Mouse (Mus musculus) liver, postnatal 0 days (tissue): ENCODE results near the gene Zfp423. TPM values are rescaled to one million over a fixed set of nuclear protein-coding genes. Genes with fewer than 3 reads are reported as not detected.
A peak's percentile ranks its signal among the peaks of the same experiment; 100 is the strongest.

Experiments
- ATAC-seq: fragments of 200-750 bp; cut with Nextera tagmentation; 2 replicates; pipeline ENCODE4 v1.8.0; 2017; ENCODE audit warnings: mild to moderate bottlenecking, moderate library complexity
- DNase-seq: peaks from one replicate; pipeline ENCODE4 v3.0.0-alpha.2; 2016
- H3K27ac ChIP-seq: fragments of 300-500 bp; sonication (generic); 2 replicates; pipeline ENCODE4 v1.5.1; 2014; ENCODE audit warnings: antibody characterized with exemption, moderate library complexity, mild to moderate bottlenecking, low read depth
- H3K27me3 ChIP-seq: fragments of 300-500 bp; sonication (generic); 2 replicates; pipeline ENCODE4 v1.6.1; 2014; ENCODE audit warnings: low read length, control low read depth, mixed read lengths; ENCODE audit not compliant: insufficient read depth
- H3K36me3 ChIP-seq: fragments of 300-500 bp; sonication (generic); replicated peaks from 2 replicates; pipeline ENCODE4 v1.6.1; 2014; ENCODE audit warnings: mild to moderate bottlenecking, control low read depth, low read length, moderate library complexity, mixed read lengths; ENCODE audit not compliant: insufficient read depth
- H3K4me1 ChIP-seq: fragments of 300-500 bp; sonication (generic); 2 replicates; pipeline ENCODE4 v1.6.1; 2014; ENCODE audit warnings: antibody characterized with exemption, mild to moderate bottlenecking, control low read depth; ENCODE audit not compliant: insufficient read depth
- H3K4me2 ChIP-seq: fragments of 300-500 bp; sonication (generic); 2 replicates; pipeline ENCODE4 v1.6.1; 2014; ENCODE audit warnings: low read depth, mild to moderate bottlenecking, low read length, moderate library complexity, mixed read lengths
- H3K4me3 ChIP-seq: fragments of 300-500 bp; sonication (generic); 2 replicates; pipeline ENCODE4 v1.5.1; 2014; ENCODE audit warnings: low read depth, low read length
- H3K9ac ChIP-seq: fragments of 300-500 bp; sonication (generic); replicated peaks from 2 replicates; pipeline ENCODE4 v1.6.1; 2014; ENCODE audit warnings: mild to moderate bottlenecking, moderate library complexity
- H3K9me3 ChIP-seq: fragments of 300-500 bp; sonication (generic); 2 replicates; pipeline ENCODE4 v1.6.1; 2016; ENCODE audit warnings: mild to moderate bottlenecking, control low read depth, low read length, mixed read lengths
- CTCF ChIP-seq: sonication (generic); IDR thresholded peaks from 2 replicates; pipeline ENCODE4 v1.5.1; 2016; ENCODE audit warnings: antibody characterized with exemption, low read depth
- EP300 ChIP-seq: IDR thresholded peaks from 2 replicates; pipeline ENCODE4 v1.6.1; 2016; ENCODE audit warnings: antibody characterized with exemption, low read depth, mild to moderate bottlenecking
- WGBS: fragments of 180-500 bp; shearing (Covaris S2); extraction: QIAGEN DNeasy Blood & Tissue Kit; methylation state at CpG from one replicate; pipeline ENCODE4 v1.1.7; 2014; ENCODE audit not compliant: insufficient replicate concordance; 5-methylcytosine and 5-hydroxymethylcytosine counted together
- polyA plus RNA-seq: library from polyadenylated mRNA; unstranded; fragments of >200 nt; fragmentation: Nextera tagmentation; extraction: Ambion mirVana; gene quantifications from 2 replicates; pipeline ENCODE4 v1.2.1, GENCODE M21; 2015

Gene Zfp423
- polyA plus RNA-seq, 1 experiment from 2014 or later, result 0.31 TPM

GRCm38 (mm10) chr8:87956001-87956400 is 3.4 kb downstream of the Zfp423 start:
- Histone ChIP-seq H3K27ac (no peak overlapping the region), H3K27me3 (peaks cover 65% of the 10 kb centered on the region), H3K4me3 (no peak overlapping the region), H3K9me3 (no peaks in the 10 kb centered on the region), H3K9ac (no peak overlapping the region), H3K4me2 (no peak overlapping the region), H3K36me3 (no peaks in the 10 kb centered on the region), H3K4me1 (no peaks in the 10 kb centered on the region)
- WGBS, result 54% methylated on average over 5 of the region's 5 CpGs
- DNase-seq (no peak), ATAC-seq (no peak)
- TF ChIP-seq CTCF, result no peak
- no peak for TF ChIP-seq EP300

DNA sequence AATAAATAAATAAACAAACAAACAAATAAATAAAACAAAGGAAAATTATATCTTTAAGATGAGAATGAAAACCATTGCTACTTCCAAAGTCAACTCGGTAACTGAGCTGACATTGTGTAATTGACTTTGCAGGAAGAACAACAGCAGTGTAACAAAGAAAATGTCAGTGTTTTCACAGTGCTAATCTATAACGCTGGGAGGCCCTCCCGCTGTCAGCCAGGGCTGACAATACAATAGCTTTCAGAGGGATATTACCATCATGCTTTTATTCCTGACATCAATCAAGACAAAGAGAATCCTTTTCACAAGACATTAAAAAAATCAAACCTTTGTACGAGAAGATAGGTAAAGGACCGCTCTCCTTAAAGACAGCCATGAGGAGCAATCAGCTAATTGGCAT is 5.9 kb downstream of the Zfp423 start:
- no peak overlapping the region for H3K4me2 ChIP-seq
- no peak overlapping the region for H3K4me3 ChIP-seq
- no peak overlapping the region for H3K9ac ChIP-seq
- WGBS, result 60% methylated on average over 5 of the region's 5 CpGs
- TF ChIP-seq CTCF (no peak), EP300 (no peak)
- DNase-seq (no peak), ATAC-seq (no peak)
- no peaks in the 10 kb centered on the region for H3K4me1 ChIP-seq
- peaks cover 43% of the 10 kb centered on the region for H3K27me3 ChIP-seq
- H3K36me3 ChIP-seq, result no peaks in the 10 kb centered on the region
- H3K27ac ChIP-seq, result no peak overlapping the region
- H3K9me3 ChIP-seq, result no peaks in the 10 kb centered on the region

DNA sequence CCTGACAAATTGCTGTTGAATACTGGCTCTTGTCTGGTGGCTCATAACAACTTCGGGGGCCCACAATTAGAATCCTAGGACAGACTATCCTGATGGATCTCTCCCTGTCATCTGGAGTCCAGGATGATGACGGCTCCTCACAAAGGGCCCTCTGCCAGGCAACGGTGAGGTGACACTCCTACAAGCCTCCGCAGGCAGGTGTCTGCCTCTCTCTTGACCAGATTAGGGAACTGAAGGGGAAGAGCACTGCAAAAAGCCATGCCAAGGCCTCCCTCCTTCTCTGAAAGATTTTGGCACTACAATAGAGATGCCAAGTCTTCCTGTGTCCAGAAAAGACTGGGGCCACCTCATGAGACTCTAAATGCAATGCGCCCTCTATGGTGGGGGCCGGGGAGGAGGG is 7.1 kb downstream of the Zfp423 start:
- WGBS, result 75% methylated on average over 6 of the region's 6 CpGs
- ATAC-seq (no peak), DNase-seq (no peak)
- no peaks in the 10 kb centered on the region for H3K4me1 ChIP-seq
- peaks cover 31% of the 10 kb centered on the region for H3K27me3 ChIP-seq
- H3K4me3 ChIP-seq, result no peak overlapping the region
- no peak overlapping the region for H3K4me2 ChIP-seq
- no peak overlapping the region for H3K27ac ChIP-seq
- no peaks in the 10 kb centered on the region for H3K9me3 ChIP-seq
- no peaks in the 10 kb centered on the region for H3K36me3 ChIP-seq
- TF ChIP-seq CTCF (no peak), EP300 (no peak)
- no peak overlapping the region for H3K9ac ChIP-seq

DNA sequence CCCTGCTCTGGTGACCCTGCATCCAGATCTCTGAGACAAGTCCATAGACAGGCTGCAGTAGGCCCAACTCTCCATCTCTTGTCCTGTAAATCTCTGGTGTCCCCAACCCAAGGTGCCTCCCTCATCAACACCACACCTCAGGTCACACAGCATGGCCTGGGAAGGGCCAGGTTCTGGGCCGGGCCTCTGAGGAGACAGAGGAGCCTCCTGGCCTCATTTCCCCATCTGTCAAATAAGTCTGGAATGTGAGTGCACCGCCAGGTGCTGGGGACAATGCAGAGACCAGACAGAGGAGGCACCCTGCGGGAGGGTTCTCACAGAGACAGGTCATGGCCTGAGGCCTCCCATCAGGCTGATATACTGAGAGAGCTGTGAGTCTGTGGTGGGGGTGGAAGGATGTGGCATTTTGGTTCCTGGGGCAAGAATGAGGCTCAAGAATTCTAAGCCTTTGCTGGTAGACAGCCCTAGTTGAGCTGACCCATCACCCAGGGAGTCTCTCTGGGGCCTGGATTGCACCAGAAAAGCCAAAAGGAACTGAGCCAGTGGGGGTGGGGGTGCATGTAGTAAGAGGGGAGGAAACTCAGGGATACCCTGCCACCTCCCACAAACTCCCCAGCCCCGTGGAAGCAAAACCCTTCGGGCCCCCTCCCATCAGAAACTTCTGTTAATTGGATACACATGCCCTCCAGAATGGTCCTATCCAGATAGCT is 15.0 kb downstream of the Zfp423 start:
- ATAC-seq (no peak), DNase-seq (no peak)
- Histone ChIP-seq H3K27ac (no peak overlapping the region), H3K9me3 (no peaks in the 10 kb centered on the region), H3K9ac (no peak overlapping the region), H3K4me1 (peaks cover 4% of the 10 kb centered on the region), H3K4me3 (no peak overlapping the region), H3K36me3 (no peaks in the 10 kb centered on the region), H3K27me3 (peaks cover 8% of the 10 kb centered on the region; the same call in 1 of the 2 replicates), H3K4me2 (no peak overlapping the region)
- WGBS, result 52% methylated on average over 5 of the region's 5 CpGs
- no peak for TF ChIP-seq CTCF
- no peak for TF ChIP-seq EP300

DNA sequence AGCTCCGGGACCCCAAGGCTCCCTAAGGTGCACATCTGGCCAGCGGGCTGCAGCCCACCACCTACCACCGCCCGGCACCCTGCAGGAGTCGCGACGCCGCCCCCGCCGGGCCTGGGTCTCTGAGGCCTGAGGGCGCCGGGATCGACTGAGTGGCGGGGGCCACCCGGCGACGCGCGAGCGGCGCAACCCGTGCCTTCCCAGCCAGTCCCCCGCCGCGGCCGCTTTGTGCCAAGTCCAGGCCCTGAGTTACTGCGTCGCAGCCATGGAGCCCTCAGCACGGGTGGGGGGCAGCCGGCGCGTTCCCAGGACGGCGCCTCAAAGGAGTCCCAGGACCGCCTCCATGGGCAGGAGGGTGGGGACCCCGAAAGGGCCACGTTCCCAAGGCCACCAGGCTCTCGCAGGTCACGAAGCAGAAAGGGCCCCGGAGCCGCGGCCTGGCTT is 15.7 kb downstream of the Zfp423 start:
- H3K27me3 ChIP-seq, result peaks cover 8% of the 10 kb centered on the region; the same call in 1 of the 2 replicates
- peaks cover 4% of the 10 kb centered on the region for H3K4me1 ChIP-seq
- DNase-seq, result no peak
- H3K9me3 ChIP-seq, result no peaks in the 10 kb centered on the region
- H3K4me3 ChIP-seq, result peak overlapping the region; percentile 30
- H3K27ac ChIP-seq, result no peak overlapping the region
- 9% methylated on average over 39 of the region's 42 CpGs for WGBS
- no peak for ATAC-seq
- H3K4me2 ChIP-seq, result peak overlapping the region; percentile 73
- TF ChIP-seq CTCF (no peak), EP300 (no peak)
- H3K36me3 ChIP-seq, result no peaks in the 10 kb centered on the region
- peak overlapping the region; percentile 3 for H3K9ac ChIP-seq

- no peak for DNase-seq
- 47% methylated on average over 6 of the region's 6 CpGs for WGBS
These were observed 18.7 kb downstream of the Zfp423 start for GRCm38 (mm10) chr8:87940646-87941045.

More at GRCm38 (mm10) chr8:87940646-87941045, 18.7 kb downstream of the Zfp423 start:
- no peak for ATAC-seq
- no peak for TF ChIP-seq CTCF
- TF ChIP-seq EP300, result no peak
- no peak overlapping the region for H3K9ac ChIP-seq
- no peaks in the 10 kb centered on the region for H3K9me3 ChIP-seq
- no peak overlapping the region for H3K27ac ChIP-seq
- H3K4me3 ChIP-seq, result no peak overlapping the region
- H3K36me3 ChIP-seq, result no peaks in the 10 kb centered on the region
- H3K4me2 ChIP-seq, result no peak overlapping the region
- H3K27me3 ChIP-seq, result peaks cover 8% of the 10 kb centered on the region; the same call in 1 of the 2 replicates
- peaks cover 7% of the 10 kb centered on the region for H3K4me1 ChIP-seq
